Mouse (Mus musculus) neural tube, embryonic 13.5 days (tissue): ENCODE data around the gene Coq9. TPM values are rescaled to one million over a fixed set of nuclear protein-coding genes. Genes with fewer than 3 reads are reported as not detected.

Source experiments
- ATAC-seq: fragments of 200-750 bp; cut with Nextera tagmentation; 2 replicates; pipeline ENCODE4 v1.8.0; 2017; ENCODE audit warnings: low read depth, mild to moderate bottlenecking, moderate TSS enrichment, moderate library complexity
- H3K27ac ChIP-seq: fragments of 300-500 bp; sonication (generic); replicated peaks from 2 replicates; pipeline ENCODE4 v1.5.1; 2015; ENCODE audit warnings: moderate library complexity, mild to moderate bottlenecking, inconsistent platforms
- H3K27me3 ChIP-seq: fragments of 300-500 bp; sonication (generic); 2 replicates; pipeline ENCODE4 v1.6.1; 2015; ENCODE audit warnings: mild to moderate bottlenecking, inconsistent platforms
- H3K36me3 ChIP-seq: fragments of 300-500 bp; sonication (generic); 2 replicates; pipeline ENCODE4 v1.6.1; 2015; ENCODE audit warnings: mild to moderate bottlenecking, inconsistent platforms
- H3K4me1 ChIP-seq: fragments of 300-500 bp; sonication (generic); replicated peaks from 2 replicates; pipeline ENCODE4 v1.6.1; 2015; ENCODE audit warnings: inconsistent platforms
- H3K4me2 ChIP-seq: fragments of 300-500 bp; sonication (generic); 2 replicates; pipeline ENCODE4 v1.6.1; 2015; ENCODE audit warnings: inconsistent platforms, mild to moderate bottlenecking, moderate library complexity
- H3K4me3 ChIP-seq: fragments of 300-500 bp; sonication (generic); 2 replicates; pipeline ENCODE4 v1.5.1; 2015; ENCODE audit warnings: mild to moderate bottlenecking, inconsistent platforms
- H3K9ac ChIP-seq: fragments of 300-500 bp; sonication (generic); 2 replicates; pipeline ENCODE4 v1.6.1; 2015; ENCODE audit warnings: moderate library complexity, mild to moderate bottlenecking, inconsistent platforms
- H3K9me3 ChIP-seq: fragments of 300-500 bp; sonication (generic); 2 replicates; pipeline ENCODE4 v1.6.1; 2016; ENCODE audit warnings: inconsistent platforms
- WGBS: fragments of 180-500 bp; shearing (Covaris S2); methylation state at CpG from one replicate; pipeline ENCODE4 v1.1.7; 2015; 5-methylcytosine and 5-hydroxymethylcytosine counted together
- polyA plus RNA-seq: library from polyadenylated mRNA; unstranded; fragments of >200 nt; fragmentation: Nextera tagmentation; extraction: Ambion mirVana; gene quantifications from 2 replicates; pipeline ENCODE4 v1.2.1, GENCODE M21; 2015

The Coq9 gene
- polyA plus RNA-seq, 1 experiment from 2014 or later, result 64.4 TPM

DNA sequence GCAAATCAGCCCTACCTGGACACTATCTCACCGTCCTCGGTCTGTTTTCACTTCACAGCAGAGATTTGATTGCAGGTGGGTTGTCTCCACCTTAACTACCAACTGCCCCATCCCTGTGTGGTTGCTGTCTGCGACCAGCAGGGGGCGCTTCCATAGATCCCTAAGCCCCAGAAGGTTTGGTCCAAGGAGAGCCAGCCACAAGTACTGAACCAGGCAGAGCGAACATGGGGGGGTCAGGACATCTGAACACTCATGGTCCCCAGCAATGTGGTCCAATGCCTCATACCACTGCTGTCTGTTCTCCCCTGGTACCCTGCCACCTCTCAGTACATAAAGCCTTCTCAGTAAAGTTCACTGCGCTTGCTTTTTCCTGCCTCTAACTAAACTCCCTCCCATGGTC, 36.2 kb downstream of the Coq9 start:
- Histone ChIP-seq H3K27ac (no peak overlapping the region), H3K9me3 (no peaks in the 10 kb centered on the region), H3K36me3 (no peaks in the 10 kb centered on the region), H3K27me3 (peaks cover 23% of the 10 kb centered on the region), H3K4me3 (peak overlapping the region; percentile 57), H3K9ac (peak overlapping the region; percentile 77), H3K4me2 (peak overlapping the region; percentile 94), H3K4me1 (peaks cover 62% of the 10 kb centered on the region)
- ATAC-seq, result no peak
- WGBS, result 13% methylated on average over 6 of the region's 6 CpGs

DNA sequence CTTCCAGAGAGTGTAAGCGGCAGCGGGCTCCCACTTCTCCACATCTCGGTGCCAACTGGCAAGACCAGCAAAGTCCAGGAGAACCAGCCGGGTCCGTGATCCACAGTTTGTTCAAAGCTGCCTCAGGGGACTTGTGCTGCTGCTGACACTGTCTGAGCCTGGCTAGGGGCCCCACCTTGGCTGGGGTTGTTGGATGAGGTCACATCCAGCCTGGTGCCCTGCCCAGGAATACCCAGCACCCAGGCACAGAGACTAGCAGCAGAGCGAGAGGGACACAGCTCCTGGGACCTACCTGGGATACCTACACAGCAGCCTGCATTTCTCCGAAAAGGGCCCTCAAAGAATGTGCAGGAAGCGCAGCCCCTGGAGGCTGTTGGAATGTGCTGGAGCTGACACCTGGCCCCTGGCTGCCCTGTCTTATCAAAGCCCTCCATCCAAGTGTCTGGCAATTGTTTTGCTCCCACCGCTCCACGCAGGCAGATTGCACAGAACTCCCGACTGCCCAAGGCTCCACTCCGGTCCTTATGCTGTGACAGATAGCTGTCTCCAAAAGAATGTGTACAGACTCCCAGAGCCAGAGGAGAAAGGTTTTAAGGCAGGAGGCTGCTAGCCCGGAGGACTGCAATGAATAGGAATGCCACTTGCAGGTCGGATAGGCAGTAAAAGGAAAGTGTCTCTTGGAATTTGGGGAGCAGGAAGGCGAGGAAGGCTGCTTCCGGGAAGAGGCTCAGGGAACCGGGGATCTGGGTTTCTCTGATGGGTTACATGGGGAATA, 37.2 kb downstream of the Coq9 start:
- no peaks in the 10 kb centered on the region for H3K36me3 ChIP-seq
- WGBS, result 17% methylated on average over 17 of the region's 17 CpGs
- H3K9me3 ChIP-seq, result no peaks in the 10 kb centered on the region
- peak overlapping the region; percentile 77 for H3K9ac ChIP-seq
- peak overlapping the region; percentile 57 for H3K4me3 ChIP-seq
- H3K4me1 ChIP-seq, result peaks cover 53% of the 10 kb centered on the region
- peaks cover 23% of the 10 kb centered on the region for H3K27me3 ChIP-seq
- peak overlapping the region; percentile 63; the same call in 1 of the 2 replicates for H3K27ac ChIP-seq
- ATAC-seq, result no peak
- peak overlapping the region; percentile 94 for H3K4me2 ChIP-seq

DNA sequence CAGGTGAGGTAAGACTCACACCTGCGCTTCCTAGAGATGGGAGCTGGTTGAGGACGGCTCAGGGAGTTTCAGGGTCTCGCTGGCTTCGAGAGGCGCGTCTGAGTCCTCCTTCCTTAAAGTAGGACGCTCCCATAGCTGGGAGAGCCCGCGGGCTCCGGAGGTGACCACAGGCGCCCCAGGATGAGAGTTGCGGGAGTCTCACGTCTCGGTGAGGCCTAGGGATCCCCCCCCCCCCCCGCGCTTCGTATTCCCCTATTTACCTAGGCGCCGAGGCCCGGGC, 37.7 kb downstream of the Coq9 start:
- ATAC-seq, result peak; percentile 3; the same call in 1 of the 2 replicates
- Histone ChIP-seq H3K27ac (peak overlapping the region; percentile 63; the same call in 1 of the 2 replicates), H3K9me3 (no peaks in the 10 kb centered on the region), H3K4me3 (peak overlapping the region; percentile 57), H3K4me2 (peak overlapping the region; percentile 94), H3K36me3 (no peaks in the 10 kb centered on the region), H3K27me3 (peaks cover 23% of the 10 kb centered on the region), H3K4me1 (peaks cover 48% of the 10 kb centered on the region), H3K9ac (peak overlapping the region; percentile 77)
- WGBS, result 1% methylated on average over 17 of the region's 20 CpGs

DNA sequence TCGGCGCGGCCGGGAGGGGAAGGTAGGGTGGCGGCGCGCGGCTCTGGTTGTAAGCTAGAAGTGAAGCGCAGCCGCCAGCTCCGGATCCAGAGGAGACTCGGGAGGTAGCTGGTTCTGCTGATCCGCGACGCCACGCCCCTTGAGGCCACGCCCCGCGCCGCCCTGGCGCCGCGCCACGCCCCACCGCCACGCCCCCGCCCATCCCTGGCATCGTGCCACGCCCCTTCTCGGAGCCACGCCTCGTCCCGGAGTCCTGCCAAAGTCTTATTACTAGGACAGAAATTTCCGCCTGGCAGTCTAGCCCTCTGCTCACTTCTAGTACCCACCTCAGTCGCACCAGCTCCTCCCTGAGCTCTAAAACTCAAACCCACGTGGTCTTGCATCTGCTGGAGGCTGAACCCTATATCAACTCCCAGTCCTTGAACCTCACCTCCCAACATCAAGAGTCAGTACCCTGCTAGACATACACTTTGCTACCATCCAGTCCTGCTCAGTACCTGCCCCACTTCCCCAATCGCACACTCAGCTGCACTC, 38.1 kb downstream of the Coq9 start, which contains the start of gene Dok4:
TSS of gene Dok4 (minus strand) at position 134 of the 534 bp plus-strand sequence.
- H3K4me1 ChIP-seq, result peaks cover 46% of the 10 kb centered on the region
- peak within 1 kb of the TSS; percentile 94 for H3K4me2 ChIP-seq
- peak within 1 kb of the TSS; percentile 63; the same call in 1 of the 2 replicates for H3K27ac ChIP-seq
- no peaks in the 10 kb centered on the region for H3K9me3 ChIP-seq
- peak; percentile 62 for ATAC-seq
- H3K4me3 ChIP-seq, result peak within 1 kb of the TSS; percentile 57
- H3K27me3 ChIP-seq, result peaks cover 23% of the 10 kb centered on the region
- no peaks in the 10 kb centered on the region for H3K36me3 ChIP-seq
- peak within 1 kb of the TSS; percentile 77 for H3K9ac ChIP-seq
- 1% methylated on average over 19 of the region's 37 CpGs for WGBS

DNA sequence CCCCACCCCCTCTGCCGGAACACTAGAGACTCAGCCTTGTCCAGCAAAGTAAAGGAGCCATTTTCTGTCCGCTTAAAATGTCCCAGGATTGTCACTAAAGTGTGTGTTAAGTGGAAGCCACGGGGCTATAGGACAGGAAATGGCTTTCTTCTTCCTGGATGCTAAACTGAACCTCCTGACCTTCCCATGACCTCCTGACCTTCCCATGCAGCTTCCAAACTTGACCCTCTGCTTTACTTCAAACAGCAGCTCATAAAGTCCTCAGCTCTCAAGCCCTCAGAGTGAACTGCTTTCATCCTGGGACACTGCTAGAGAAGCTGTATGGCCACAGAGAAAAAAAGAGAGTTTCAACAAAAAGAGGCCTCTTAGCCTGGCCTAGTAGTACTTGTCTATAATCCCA, 38.7 kb downstream of the Coq9 start:
- no peak overlapping the region for H3K4me3 ChIP-seq
- H3K36me3 ChIP-seq, result no peaks in the 10 kb centered on the region
- no peaks in the 10 kb centered on the region for H3K9me3 ChIP-seq
- no peak for ATAC-seq
- H3K4me2 ChIP-seq, result no peak overlapping the region; the same call in 1 of the 2 replicates
- no peak overlapping the region for H3K9ac ChIP-seq
- peaks cover 41% of the 10 kb centered on the region for H3K4me1 ChIP-seq
- H3K27me3 ChIP-seq, result peaks cover 23% of the 10 kb centered on the region
- no peak overlapping the region for H3K27ac ChIP-seq
- WGBS, result 41% methylated on average over 3 of the region's 3 CpGs

DNA sequence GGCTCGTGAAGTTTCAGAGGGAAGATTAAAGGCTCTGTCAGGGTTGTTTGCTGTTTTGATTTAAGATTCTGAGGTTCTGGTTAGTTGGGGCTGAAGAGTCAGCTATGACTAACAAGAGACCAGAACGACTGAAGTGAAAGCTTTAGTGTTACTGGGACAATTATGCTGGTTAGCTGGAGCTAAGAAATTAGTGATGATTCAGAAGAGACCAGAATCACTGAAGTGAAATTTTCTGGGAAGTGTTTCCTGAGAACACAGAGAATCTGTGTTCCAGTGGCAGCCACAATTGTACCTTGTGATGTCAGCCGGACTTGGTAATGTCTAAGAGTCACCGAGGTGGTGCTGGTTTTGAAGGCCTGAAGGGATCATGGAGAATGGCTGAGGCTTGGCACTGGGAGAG, 42.6 kb downstream of the Coq9 start:
- WGBS, result 87% methylated on average over 4 of the region's 4 CpGs
- Histone ChIP-seq H3K27ac (no peak overlapping the region), H3K27me3 (no peaks in the 10 kb centered on the region), H3K9ac (no peak overlapping the region), H3K4me2 (no peak overlapping the region), H3K4me1 (peaks cover 8% of the 10 kb centered on the region), H3K4me3 (no peak overlapping the region), H3K9me3 (no peaks in the 10 kb centered on the region), H3K36me3 (no peaks in the 10 kb centered on the region)
- no peak for ATAC-seq

DNA sequence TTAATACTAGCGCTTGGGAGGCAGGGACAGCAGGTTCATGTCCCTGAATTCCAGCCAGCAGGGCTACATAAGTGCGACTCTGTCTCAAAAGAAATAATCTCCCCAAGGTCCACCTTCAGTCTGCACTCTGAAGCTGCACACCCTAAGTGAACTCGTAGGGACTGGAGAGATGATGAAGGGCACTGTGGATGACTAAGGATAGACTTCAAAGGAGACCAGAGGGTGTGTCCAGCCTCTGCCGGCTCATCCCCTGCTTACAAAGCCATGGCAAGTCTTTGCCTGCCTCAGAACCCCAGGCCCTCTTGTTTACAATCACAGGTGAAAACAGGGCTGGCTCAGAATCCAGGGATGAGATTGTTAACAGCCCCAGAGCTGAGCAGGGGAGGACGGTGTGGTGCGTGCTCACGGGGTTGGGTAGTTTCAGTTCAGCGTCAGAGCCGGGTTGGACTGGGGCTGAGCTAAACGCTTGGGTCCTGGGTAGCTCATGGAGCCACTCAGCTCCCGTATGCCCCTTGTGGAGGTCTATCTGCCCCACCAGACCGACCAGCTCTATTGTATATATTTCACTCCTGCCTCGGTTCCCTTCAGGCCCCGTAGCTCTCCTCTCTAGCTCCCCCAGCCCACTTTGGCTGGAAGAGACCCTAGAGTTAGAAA, 50.4 kb downstream of the Coq9 start:
- H3K4me2 ChIP-seq, result no peak overlapping the region
- no peak overlapping the region for H3K9ac ChIP-seq
- H3K27ac ChIP-seq, result no peak overlapping the region
- H3K4me3 ChIP-seq, result no peak overlapping the region
- no peaks in the 10 kb centered on the region for H3K9me3 ChIP-seq
- no peaks in the 10 kb centered on the region for H3K4me1 ChIP-seq
- peaks cover 3% of the 10 kb centered on the region; the same call in 1 of the 2 replicates for H3K27me3 ChIP-seq
- no peaks in the 10 kb centered on the region for H3K36me3 ChIP-seq
- WGBS, result 42% methylated on average over 14 of the region's 14 CpGs
- ATAC-seq, result no peak

DNA sequence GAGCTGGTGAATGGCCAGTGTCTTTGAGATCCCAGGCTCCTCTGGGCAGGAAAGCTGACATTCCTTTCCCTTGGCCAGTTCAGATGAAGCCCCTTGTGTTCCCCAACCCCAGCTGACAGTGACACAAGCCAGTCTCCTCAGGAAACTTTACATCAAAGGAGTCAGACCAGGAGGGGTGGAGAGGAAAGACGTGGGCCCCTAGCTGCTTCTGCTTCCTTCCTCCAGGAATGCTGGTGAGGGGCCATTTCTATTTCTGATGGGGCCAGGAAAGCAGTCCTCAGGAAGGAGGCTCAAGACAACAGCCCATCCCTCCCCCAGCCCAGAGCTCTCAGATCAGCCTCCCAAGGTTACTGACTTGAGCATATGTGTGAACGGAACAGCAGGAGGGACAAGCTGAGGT, 54.8 kb downstream of the Coq9 start:
- ATAC-seq, result no peak
- H3K9me3 ChIP-seq, result no peaks in the 10 kb centered on the region
- no peak overlapping the region for H3K4me3 ChIP-seq
- H3K9ac ChIP-seq, result no peak overlapping the region
- H3K4me1 ChIP-seq, result peaks cover 6% of the 10 kb centered on the region
- H3K27me3 ChIP-seq, result peaks cover 3% of the 10 kb centered on the region; the same call in 1 of the 2 replicates
- H3K4me2 ChIP-seq, result no peak overlapping the region
- WGBS, result 54% methylated on average over 2 of the region's 2 CpGs
- H3K36me3 ChIP-seq, result no peaks in the 10 kb centered on the region
- H3K27ac ChIP-seq, result no peak overlapping the region

DNA sequence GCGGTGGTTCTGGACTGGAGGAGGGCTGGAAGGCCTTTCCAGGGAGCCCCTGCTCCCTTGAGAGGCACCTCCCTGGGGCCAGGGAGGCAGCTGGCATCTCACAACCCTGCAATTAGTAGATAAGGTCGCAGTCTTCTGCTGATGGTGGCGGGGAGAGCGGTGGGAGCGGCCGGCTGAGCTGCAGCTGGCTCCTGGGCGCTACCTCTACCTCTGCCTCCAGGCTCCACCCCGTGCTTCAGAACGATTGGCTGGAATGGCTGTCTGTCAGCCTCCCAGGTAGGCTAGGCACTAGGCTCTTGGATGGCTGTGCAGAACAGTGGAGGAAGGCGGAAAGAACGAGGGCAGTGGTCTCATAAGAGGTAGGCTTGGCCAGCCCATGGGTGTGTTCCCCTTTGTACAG, 61.1 kb downstream of the Coq9 start:
- 15% methylated on average over 11 of the region's 11 CpGs for WGBS
- no peaks in the 10 kb centered on the region for H3K36me3 ChIP-seq
- H3K9me3 ChIP-seq, result no peaks in the 10 kb centered on the region
- peaks cover 39% of the 10 kb centered on the region for H3K4me1 ChIP-seq
- H3K27me3 ChIP-seq, result no peaks in the 10 kb centered on the region
- H3K4me3 ChIP-seq, result no peak overlapping the region
- 0 out of 2 replicates have a peak, but pooled peaks have one; percentile 13 for ATAC-seq
- H3K4me2 ChIP-seq, result peak overlapping the region; percentile 21; the same call in 1 of the 2 replicates
- 0 out of 2 replicates have a peak overlapping the region, but pooled peaks have one; percentile 15 for H3K27ac ChIP-seq
- H3K9ac ChIP-seq, result 0 out of 2 replicates have a peak overlapping the region, but pooled peaks have one; percentile 12

DNA sequence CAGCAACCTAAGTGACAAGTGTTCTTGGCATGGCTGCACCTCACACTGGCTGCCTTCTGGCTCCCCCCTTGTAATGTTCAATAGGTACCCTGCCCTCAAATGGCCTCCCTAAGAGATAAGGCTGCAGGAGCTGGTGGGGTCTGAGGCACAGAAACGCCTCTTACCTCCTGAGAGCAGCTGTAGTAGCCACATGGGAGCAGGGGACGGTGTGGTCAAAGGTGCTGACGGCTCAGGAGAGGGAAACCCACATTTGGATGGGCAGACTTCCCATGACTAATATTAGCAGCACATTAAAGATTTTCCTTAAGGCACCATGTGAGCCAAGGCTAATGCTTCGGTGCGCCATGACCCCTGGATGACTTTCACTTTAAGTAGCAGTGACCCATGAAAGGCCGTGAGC, 62.5 kb downstream of the Coq9 start:
- H3K27ac ChIP-seq, result no peak overlapping the region
- no peak for ATAC-seq
- no peaks in the 10 kb centered on the region for H3K27me3 ChIP-seq
- H3K4me3 ChIP-seq, result no peak overlapping the region
- H3K9me3 ChIP-seq, result no peaks in the 10 kb centered on the region
- H3K4me1 ChIP-seq, result peaks cover 46% of the 10 kb centered on the region
- H3K4me2 ChIP-seq, result no peak overlapping the region
- WGBS, result 18% methylated on average over 6 of the region's 6 CpGs
- H3K36me3 ChIP-seq, result no peaks in the 10 kb centered on the region
- H3K9ac ChIP-seq, result peak overlapping the region; percentile 45; the same call in 1 of the 2 replicates

DNA sequence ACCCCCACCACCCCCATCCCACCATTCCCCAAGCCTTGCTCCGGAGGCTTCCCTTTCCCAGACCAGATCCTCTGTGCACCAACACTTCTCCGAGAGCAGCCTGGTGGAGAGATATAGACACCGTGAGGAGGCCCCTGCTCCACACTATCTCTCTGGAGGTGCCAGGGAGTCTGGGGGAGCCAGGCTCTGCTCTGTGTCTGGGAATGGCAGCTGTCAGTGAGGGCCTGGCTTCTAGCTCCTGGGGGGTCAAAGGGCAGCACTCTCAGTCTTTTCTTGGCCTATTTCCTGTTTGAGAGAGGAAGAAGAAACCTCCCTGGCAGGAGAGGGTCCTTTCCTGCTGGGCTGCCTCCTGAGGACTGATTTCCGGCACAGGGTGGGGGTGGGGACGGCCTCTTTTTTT, 62.9 kb downstream of the Coq9 start:
- no peak for ATAC-seq
- H3K36me3 ChIP-seq, result no peaks in the 10 kb centered on the region
- WGBS, result 26% methylated on average over 5 of the region's 5 CpGs
- H3K4me1 ChIP-seq, result peaks cover 48% of the 10 kb centered on the region
- peak overlapping the region; percentile 45; the same call in 1 of the 2 replicates for H3K9ac ChIP-seq
- peak overlapping the region; percentile 42 for H3K27ac ChIP-seq
- H3K4me3 ChIP-seq, result no peak overlapping the region
- H3K4me2 ChIP-seq, result no peak overlapping the region
- no peaks in the 10 kb centered on the region for H3K27me3 ChIP-seq
- no peaks in the 10 kb centered on the region for H3K9me3 ChIP-seq

DNA sequence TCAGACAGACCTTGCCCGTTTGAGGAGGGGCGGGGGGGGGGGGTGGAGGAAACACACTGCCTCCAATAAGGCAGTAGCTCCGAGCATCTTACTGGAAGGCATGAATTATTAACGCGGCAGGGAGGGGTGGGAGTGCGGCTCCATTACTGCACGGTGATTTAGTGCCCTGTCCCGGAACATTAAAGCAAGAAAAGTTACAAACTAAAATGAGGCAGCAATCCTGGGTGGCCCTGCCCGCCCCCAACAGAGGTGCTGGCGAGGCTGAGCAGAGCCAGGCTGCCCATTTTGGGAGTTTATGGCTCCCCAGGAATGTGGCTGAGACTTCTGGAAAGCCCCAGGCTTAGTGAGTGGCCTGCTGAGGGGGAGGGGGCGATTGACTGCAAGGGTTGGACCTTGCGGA, 65.6 kb downstream of the Coq9 start:
- H3K4me1 ChIP-seq, result peaks cover 50% of the 10 kb centered on the region
- ATAC-seq, result peak; percentile 19; the same call in 1 of the 2 replicates
- WGBS, result 25% methylated on average over 12 of the region's 12 CpGs
- H3K36me3 ChIP-seq, result no peaks in the 10 kb centered on the region
- no peak overlapping the region for H3K27ac ChIP-seq
- H3K4me2 ChIP-seq, result no peak overlapping the region
- H3K9ac ChIP-seq, result no peak overlapping the region
- H3K9me3 ChIP-seq, result no peaks in the 10 kb centered on the region
- H3K27me3 ChIP-seq, result no peaks in the 10 kb centered on the region
- no peak overlapping the region for H3K4me3 ChIP-seq
